Mouse (Mus musculus) cortical plate, adult 2 months (tissue): ENCODE measurements at regions not wholly inside any gene's neighbourhood (a gene's known extent, or its start where the extent isn't known, plus 50 kb on each side); places are given as distances from the start of the nearest gene placed in this dataset.

ENCODE experiments used
- CTCF ChIP-seq: fragments of 200-500 bp; IDR thresholded peaks from 2 replicates; pipeline ENCODE4 v1.5.1; 2011; ENCODE audit warnings: mild to moderate bottlenecking, control low read depth, low read length; ENCODE audit not compliant: insufficient read depth; ENCODE audit errors: extremely low read depth
- POLR2A ChIP-seq: fragments of 200-500 bp; IDR thresholded peaks from 2 replicates; pipeline ENCODE4 v1.6.1; 2011; ENCODE audit warnings: mild to moderate bottlenecking, low read length, control low read depth; ENCODE audit not compliant: insufficient read depth; ENCODE audit errors: extremely low read depth

DNA sequence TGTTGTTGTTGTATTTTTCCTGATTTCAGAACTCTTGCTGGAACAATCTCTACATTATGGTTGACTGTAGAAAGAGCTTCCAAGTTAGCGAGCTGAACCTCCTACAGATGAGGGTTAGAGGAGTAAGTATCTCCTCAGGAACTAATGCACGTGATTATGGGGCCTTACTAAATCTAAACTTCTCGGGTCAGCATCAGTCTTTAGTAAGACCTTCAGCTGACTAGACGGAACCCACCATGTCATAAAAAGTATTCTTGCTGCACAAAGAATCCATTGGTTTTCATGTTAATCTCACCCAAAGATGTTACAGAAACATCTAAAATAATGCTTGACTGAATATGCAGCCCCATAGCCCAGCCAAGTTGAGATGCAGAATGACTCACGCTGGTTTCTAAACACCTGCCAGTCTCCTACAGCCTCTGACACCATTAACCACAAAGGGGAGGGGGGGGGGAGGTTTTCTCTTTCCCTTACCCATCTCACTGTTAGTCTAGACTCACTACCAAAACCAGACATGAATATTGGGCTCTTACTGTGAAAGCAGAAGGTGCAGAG, 88.9 kb upstream of the Tbl1xr1 start:
- TF ChIP-seq POLR2A: no peak
- TF ChIP-seq CTCF: no peak
